Mouse (Mus musculus) liver, embryonic 14.5 days (tissue): ENCODE measurements at regions not wholly inside any gene's neighbourhood (a gene's known extent, or its start where the extent isn't known, plus 50 kb on each side); places are given as distances from the start of the nearest gene placed in this dataset.

Experiments
- CTCF ChIP-seq: IDR thresholded peaks from 2 replicates; pipeline ENCODE4 v1.5.1; 2016; ENCODE audit warnings: antibody characterized with exemption, low read depth, control low read depth
- EP300 ChIP-seq: IDR thresholded peaks from 2 replicates; pipeline ENCODE4 v1.6.1; 2016; ENCODE audit warnings: antibody characterized with exemption, low read depth

DNA sequence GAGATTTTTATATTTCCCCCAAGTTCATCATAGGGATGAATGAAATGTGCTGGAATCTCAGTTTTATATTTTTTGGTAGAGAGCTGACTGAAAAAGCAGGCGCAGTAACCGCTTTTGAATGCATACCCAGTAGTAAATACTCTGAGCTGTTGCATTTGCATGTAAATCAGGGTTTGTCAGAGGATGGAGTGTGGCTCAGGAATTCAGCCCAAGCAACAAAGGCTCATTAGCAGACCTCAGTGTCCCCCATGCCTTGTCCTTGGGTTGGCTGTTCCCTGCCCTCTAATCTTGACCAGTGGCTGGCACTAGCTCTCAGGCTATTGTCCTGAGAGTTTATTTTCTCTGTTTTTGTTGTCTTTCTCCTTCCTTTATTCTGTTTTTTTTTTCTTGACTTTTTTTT lies 258.4 kb downstream of the Slc4a3 start:
- TF ChIP-seq CTCF = no peak
- TF ChIP-seq EP300 = no peak
